Mouse (Mus musculus): ENCODE results near the gene Lmbr1l.

DNA sequence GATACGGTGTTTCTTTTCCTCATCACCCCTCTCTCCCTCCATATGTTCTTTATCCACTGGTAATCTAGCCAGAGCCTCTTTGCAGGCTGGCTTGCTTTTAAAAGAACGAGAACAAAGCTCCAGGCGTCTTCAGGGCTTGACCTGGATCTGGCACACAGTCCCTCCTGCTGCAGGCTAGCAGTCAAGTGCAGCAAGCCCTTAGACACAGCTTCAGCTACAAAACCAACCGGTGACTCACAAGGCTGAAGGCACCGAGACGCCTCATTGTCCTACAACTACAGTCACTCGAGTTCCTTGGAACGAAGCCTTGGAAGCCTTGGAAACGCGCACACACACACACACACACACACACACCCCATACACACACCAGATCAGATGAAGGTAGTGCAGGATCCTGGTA, 22.8 kb upstream of the Lmbr1l start:
- no peak for TF ChIP-seq CTCF (IDR thresholded peaks at IDR 0.05; ENCODE audit: control insufficient read depth, insufficient read depth, insufficient replicate concordance, low read depth, low read length)
- no peak for TF ChIP-seq POLR2A (IDR thresholded peaks at IDR 0.05; ENCODE audit: control insufficient read depth, low read depth, low read length)

Data from testis, adult 2 months (tissue).